Mouse (Mus musculus): ENCODE measurements around the gene Tmprss4.
A peak's percentile ranks its signal among the peaks of the same experiment; 100 is the strongest.

Gene Tmprss4

GRCm38 (mm10) chr9:45138191-45139032, 65.5 kb downstream of the Tmprss4 start, which contains the start of gene Scn4b:
TSS of gene Scn4b (plus strand) at chr9:45138395.
- peak; percentile 30 to 38 for DNase-seq (ENCODE audit: low spot score in 2 of 2)

GRCm38 (mm10) chr9:45136442-45137169, 67.3 kb downstream of the Tmprss4 start:
- DNase-seq (ENCODE audit: low spot score in 2 of 2) = no peak

GRCm38 (mm10) chr9:45133484-45134310, 70.2 kb downstream of the Tmprss4 start:
- DNase-seq (ENCODE audit: low spot score in 2 of 2) = no peak

DNA sequence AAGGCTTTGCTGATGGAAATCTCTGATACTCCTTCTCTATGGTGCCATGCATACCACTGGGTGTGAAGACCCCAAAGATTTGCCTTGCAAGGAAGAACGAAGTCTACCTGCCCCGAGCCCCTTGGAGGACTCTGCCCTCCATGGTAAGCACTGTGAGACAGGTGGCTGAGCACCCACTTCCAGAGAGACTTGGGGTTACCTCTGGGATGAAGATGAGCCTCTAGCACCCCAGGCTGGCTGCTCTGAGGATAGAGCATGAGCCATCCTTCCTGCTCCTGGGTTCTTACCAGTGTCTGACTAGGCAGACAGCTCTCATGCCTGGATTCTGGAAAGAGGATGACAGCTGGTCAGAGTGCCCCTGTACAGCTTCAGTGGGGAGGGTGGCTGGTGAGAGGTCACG, 73.8 kb downstream of the Tmprss4 start:
- DNase-seq (ENCODE audit: low spot score in 2 of 2) = no peak

- no peak for DNase-seq (ENCODE audit: low spot score in 2 of 2)
Measured at GRCm38 (mm10) chr9:45126941-45127340, 77.0 kb downstream of the Tmprss4 start.

- no peak for DNase-seq (ENCODE audit: low spot score in 2 of 2)
Measured at GRCm38 (mm10) chr9:45125211-45125610, 78.7 kb downstream of the Tmprss4 start.
